8 mouse cellular contexts compared by ENCODE assay signal in genomic region chr12:112828501-112829243, GRCm38 (mm10). TPM values are rescaled to one million over a fixed set of nuclear protein-coding genes. Genes with fewer than 3 reads are reported as not detected.
A peak's percentile ranks its signal among the peaks of the same experiment; 100 is the strongest.
DNase-seq lines count a peak whose midpoint lies in the region; ATAC-seq and TF ChIP-seq lines count a peak whose summit lies in the region.

No protein-coding gene starts in this region.

- no peaks in the 10 kb centered on the region for H3K9me3 ChIP-seq in kidney, embryonic 14.5 days (ENCODE audit: control insufficient read depth, low read length)
- H3K9me3 ChIP-seq in ES-E14 (ENCODE audit: control insufficient read depth, insufficient read depth, low read depth, low read length): no peaks in the 10 kb centered on the region
- H3K9me3 ChIP-seq in hindbrain, embryonic 13.5 days: no peaks in the 10 kb centered on the region
- no peaks in the 10 kb centered on the region for H3K9me3 ChIP-seq in lung, embryonic 15.5 days

- peaks cover 28% of the 10 kb centered on the region for H3K4me1 ChIP-seq in kidney, embryonic 14.5 days (ENCODE audit: control insufficient read depth, insufficient read depth, low read length)
- peaks cover 10 to 27% of the 10 kb centered on the region in 2 experiments for H3K4me1 ChIP-seq in ES-E14 (ENCODE audit: control insufficient read depth in 2 of 2, insufficient read depth in 2 of 2, low read length in 2 of 2, poor library complexity in 1 of 2)
- H3K4me1 ChIP-seq in cortical plate, adult 2 months (ENCODE audit: control insufficient read depth, insufficient read depth, low read length): peaks cover 23% of the 10 kb centered on the region
- H3K4me1 ChIP-seq in hindbrain, embryonic 13.5 days (replicated peaks): peaks cover 65% of the 10 kb centered on the region
- H3K4me1 ChIP-seq in lung, embryonic 15.5 days: peaks cover 50% of the 10 kb centered on the region

- H3K27ac ChIP-seq in kidney, embryonic 14.5 days (ENCODE audit: low read depth, low read length): peak overlapping the region; percentile 95
- peak overlapping the region; percentile 89 for H3K27ac ChIP-seq in ES-E14 (ENCODE audit: insufficient read depth, low read depth, low read length, poor library complexity, severe bottlenecking)
- H3K27ac ChIP-seq in cortical plate, adult 2 months (ENCODE audit: insufficient read depth, low read length): peak overlapping the region; percentile 91
- H3K27ac ChIP-seq in hindbrain, embryonic 13.5 days: peak overlapping the region; percentile 94
- peak overlapping the region; percentile 93 for H3K27ac ChIP-seq in lung, embryonic 15.5 days

- peak overlapping the region; percentile 70 for H3K4me2 ChIP-seq in kidney, embryonic 14.5 days (replicated peaks; ENCODE audit: low read depth, low read length)
- H3K4me2 ChIP-seq in hindbrain, embryonic 13.5 days: peak overlapping the region; percentile 86
- H3K4me2 ChIP-seq in lung, embryonic 15.5 days: peak overlapping the region; percentile 61

- peak overlapping the region; percentile 97 for H3K9ac ChIP-seq in kidney, embryonic 14.5 days (ENCODE audit: low read depth, low read length)
- peak overlapping the region; percentile 97 for H3K9ac ChIP-seq in ES-E14 (ENCODE audit: insufficient read depth, low read depth, low read length, poor library complexity, severe bottlenecking)
- H3K9ac ChIP-seq in hindbrain, embryonic 13.5 days: peak overlapping the region; percentile 91
- H3K9ac ChIP-seq in lung, embryonic 15.5 days: peak overlapping the region; percentile 97

- TF ChIP-seq CTCF in cortical plate, adult 2 months (IDR thresholded peaks at IDR 0.05; ENCODE audit: extremely low read depth, insufficient read depth, low read length): no peak

- H3K27me3 ChIP-seq in kidney, embryonic 14.5 days (ENCODE audit: control insufficient read depth, insufficient read depth, low read length): no peaks in the 10 kb centered on the region
- H3K27me3 ChIP-seq in hindbrain, embryonic 13.5 days: no peaks in the 10 kb centered on the region
- H3K27me3 ChIP-seq in lung, embryonic 15.5 days: no peaks in the 10 kb centered on the region

- no peak for TF ChIP-seq POLR2A in cortical plate, adult 2 months (IDR thresholded peaks at IDR 0.05; ENCODE audit: extremely low read depth, insufficient read depth, low read length)

- peak overlapping the region; percentile 68 for H3K4me3 ChIP-seq in kidney, embryonic 14.5 days (ENCODE audit: low read length)
- H3K4me3 ChIP-seq in ES-E14 (ENCODE audit: insufficient read depth in 1 of 2, low read depth in 1 of 2, low read length in 2 of 2, poor library complexity in 1 of 2, severe bottlenecking in 1 of 2): peak overlapping the region; percentile 98 to 99
- H3K4me3 ChIP-seq in cortical plate, adult 2 months (ENCODE audit: insufficient read depth, low read length): peak overlapping the region; percentile 60
- H3K4me3 ChIP-seq in hindbrain, embryonic 13.5 days: peak overlapping the region; percentile 78
- H3K4me3 ChIP-seq in lung, embryonic 15.5 days: peak overlapping the region; percentile 73

- in situ Hi-C loops in ES-E14 (cut with MboI; ENCODE audit: low sequenced_read_pairs in 2 of 2, unreplicated experiment in 2 of 2): no loop called here

- 2% methylated on average over 41 of the region's 51 CpGs for WGBS in kidney, embryonic 14.5 days
- WGBS in hindbrain, embryonic 13.5 days: under 1% methylated on average over 48 of the region's 51 CpGs
- under 1% methylated on average over 48 of the region's 51 CpGs for WGBS in lung, embryonic 15.5 days

- H3K36me3 ChIP-seq in kidney, embryonic 14.5 days (ENCODE audit: control insufficient read depth, insufficient read depth, low read length): peaks cover 39% of the 10 kb centered on the region
- peaks cover 25% of the 10 kb centered on the region for H3K36me3 ChIP-seq in ES-E14 (ENCODE audit: control insufficient read depth, insufficient read depth, low read length, poor library complexity, severe bottlenecking)
- peaks cover 42% of the 10 kb centered on the region for H3K36me3 ChIP-seq in hindbrain, embryonic 13.5 days
- peaks cover 32% of the 10 kb centered on the region for H3K36me3 ChIP-seq in lung, embryonic 15.5 days

- DNase-seq in kidney, adult 11 months: no peak
- no peak for DNase-seq in ES-E14 (ENCODE audit: low read depth, low spot score)
- peak; percentile 74 for DNase-seq in right cerebral cortex, postnatal 14 days
- no peak for DNase-seq in layer of hippocampus, adult 9-10 months (ENCODE audit: low spot score)

- ATAC-seq in kidney, embryonic 14.5 days (ENCODE audit: low FRiP score, low TSS enrichment): peak; percentile 87
- ATAC-seq in hindbrain, embryonic 13.5 days (ENCODE audit: low FRiP score): peak; percentile 82
- peak; percentile 83 for ATAC-seq in lung, embryonic 15.5 days (ENCODE audit: borderline replicate concordance, extremely low read depth, low FRiP score, low TSS enrichment)

TF ChIP-seq in ES-E14, 5 proteins besides CTCF, POLR2A, EP300 and RAD21:
- TF ChIP-seq CHD2 (IDR thresholded peaks at IDR 0.05; ENCODE audit: low read depth, low read length): no peak
- TF ChIP-seq ZC3H11A (IDR thresholded peaks at IDR 0.05; ENCODE audit: borderline replicate concordance, low read depth, low read length): no peak
- no peak for TF ChIP-seq MAFK (IDR thresholded peaks at IDR 0.05; ENCODE audit: insufficient read depth, low read depth, low read length)
- TF ChIP-seq ZNF384 (IDR thresholded peaks at IDR 0.05; ENCODE audit: low read depth, low read length): no peak
- no peak; the same call in 1 of the 2 replicates for TF ChIP-seq HCFC1 (IDR thresholded peaks at IDR 0.05; ENCODE audit: borderline replicate concordance, insufficient read depth, low read length)
TF ChIP-seq in ES-E14: peak in this region for 0.

RNA-seq across cellular contexts. Expression of gene Cdca4, which starts 0.6 kb away (rescaled TPM):
- polyA plus RNA-seq in kidney, embryonic 14.5 days (2014; fragmentation: Nextera tagmentation; extraction: Ambion mirVana): 117 and 148 TPM in 2 replicates
- 74.8 and 78.2 TPM in 2 replicates for total RNA-seq in ES-E14 (2012; rRNA removed)
- 10.6 and 11.0 TPM in 2 replicates for polyA plus RNA-seq in cortical plate, adult 2 months (2012; rRNA removed)
- polyA plus RNA-seq in hindbrain, embryonic 13.5 days (2015; fragmentation: Nextera tagmentation; extraction: Ambion mirVana): 55.3 and 60.5 TPM in 2 replicates
- 125 and 129 TPM in 2 replicates for polyA plus RNA-seq in lung, embryonic 15.5 days (2015; fragmentation: Nextera tagmentation; extraction: Ambion mirVana)

RNA-seq across cellular contexts. Expression of gene Clba1, which starts 19.9 kb away (rescaled TPM):
- polyA plus RNA-seq in kidney, embryonic 14.5 days (2014; fragmentation: Nextera tagmentation; extraction: Ambion mirVana): 8.5 and 8.9 TPM in 2 replicates
- 3.1 and 5.0 TPM in 2 replicates for total RNA-seq in ES-E14 (2012; rRNA removed)
- polyA plus RNA-seq in cortical plate, adult 2 months (2012; rRNA removed): 12.6 and 13.3 TPM in 2 replicates
- polyA plus RNA-seq in hindbrain, embryonic 13.5 days (2015; fragmentation: Nextera tagmentation; extraction: Ambion mirVana): 20.0 and 21.9 TPM in 2 replicates
- 6.9 and 7.4 TPM in 2 replicates for polyA plus RNA-seq in lung, embryonic 15.5 days (2015; fragmentation: Nextera tagmentation; extraction: Ambion mirVana)

RNA-seq across cellular contexts. Expression of gene Ahnak2, which starts 26.2 kb away (rescaled TPM):
- 0.53 and 0.86 TPM in 2 replicates for polyA plus RNA-seq in kidney, embryonic 14.5 days (2014; fragmentation: Nextera tagmentation; extraction: Ambion mirVana)
- total RNA-seq in ES-E14 (2012; rRNA removed): 22.8 and 25.2 TPM in 2 replicates
- 1.1 and 1.7 TPM in 2 replicates for polyA plus RNA-seq in cortical plate, adult 2 months (2012; rRNA removed)
- polyA plus RNA-seq in hindbrain, embryonic 13.5 days (2015; fragmentation: Nextera tagmentation; extraction: Ambion mirVana): 0.84 and 0.86 TPM in 2 replicates
- 0.72 and 0.98 TPM in 2 replicates for polyA plus RNA-seq in lung, embryonic 15.5 days (2015; fragmentation: Nextera tagmentation; extraction: Ambion mirVana)

RNA-seq across cellular contexts. Expression of gene Gpr132, which starts 39.4 kb away (rescaled TPM):
- 0.14 and 0.27 TPM in 2 replicates for polyA plus RNA-seq in kidney, embryonic 14.5 days (2014; fragmentation: Nextera tagmentation; extraction: Ambion mirVana)
- total RNA-seq in ES-E14 (2012; rRNA removed): 0.36 and 0.48 TPM in 2 replicates
- 0.04 TPM in 1 of 2 replicates, not detected in the other for polyA plus RNA-seq in cortical plate, adult 2 months (2012; rRNA removed)
- polyA plus RNA-seq in hindbrain, embryonic 13.5 days (2015; fragmentation: Nextera tagmentation; extraction: Ambion mirVana): not detected in 2 replicates
- 0.13 and 0.79 TPM in 2 replicates for polyA plus RNA-seq in lung, embryonic 15.5 days (2015; fragmentation: Nextera tagmentation; extraction: Ambion mirVana)
